9 mouse cellular contexts compared by ENCODE assay signal in genomic region chr2:57111011-57111790, GRCm38 (mm10). TPM values are rescaled to one million over a fixed set of nuclear protein-coding genes. Genes with fewer than 3 reads are reported as not detected.
DNase-seq lines count a peak whose midpoint lies in the region; ATAC-seq and TF ChIP-seq lines count a peak whose summit lies in the region.
"Had no signal": no experiment of that assay in that cellular context is flagged by ENCODE, and none has a peak within 500 bp of the region (broad histone marks: within the 10 kb centered on the region; RNA-seq: fewer than 3 reads in every experiment).

No protein-coding gene starts in this region.

- H3K9ac ChIP-seq in intestine, postnatal 0 days (ENCODE audit: low read depth, low read length), result no peak overlapping the region
- no peak overlapping the region for H3K9ac ChIP-seq in neural tube, embryonic 14.5 days (replicated peaks; ENCODE audit: low read depth, low read length)

- H3K4me3 ChIP-seq in forebrain, embryonic 10.5 days, result peak overlapping the region; percentile 94
- H3K4me3 ChIP-seq in intestine, postnatal 0 days (ENCODE audit: low read depth, low read length), result peak overlapping the region; percentile 12; the same call in 1 of the 2 replicates
- peak overlapping the region; percentile 8 for H3K4me3 ChIP-seq in neural tube, embryonic 14.5 days (ENCODE audit: low read depth, low read length)

- no peak for TF ChIP-seq CTCF in intestine, postnatal 0 days (IDR thresholded peaks at IDR 0.05; ENCODE audit: low read depth)

- H3K4me1 ChIP-seq in forebrain, embryonic 10.5 days, result peaks cover 73% of the 10 kb centered on the region
- peaks cover 7% of the 10 kb centered on the region; the same call in 1 of the 2 replicates for H3K4me1 ChIP-seq in intestine, postnatal 0 days (replicated peaks; ENCODE audit: control insufficient read depth, insufficient read depth, low read length)
- peaks cover 7% of the 10 kb centered on the region; the same call in 1 of the 2 replicates for H3K4me1 ChIP-seq in neural tube, embryonic 14.5 days (ENCODE audit: control insufficient read depth, insufficient read depth, low read length)

- peak; percentile 10 for DNase-seq in kidney, adult 18-20 months
- no peak for DNase-seq in kidney, postnatal 36 days
- peak; percentile 27 for DNase-seq in forebrain, embryonic 10.5 days (ENCODE audit: extremely low spot score, low spot score)
- no peak for DNase-seq in adrenal gland, adult 2 months
- DNase-seq in lung, adult 18-20 months, result no peak
- no peak for DNase-seq in Muller cell, postnatal 12 days (ENCODE audit: inconsistent ontology term)
- DNase-seq: right cerebral cortex, postnatal 4 days had no signal

- H3K9me3 ChIP-seq in forebrain, embryonic 10.5 days, result no peaks in the 10 kb centered on the region
- H3K9me3 ChIP-seq in intestine, postnatal 0 days (ENCODE audit: control insufficient read depth), result no peaks in the 10 kb centered on the region
- H3K9me3 ChIP-seq in neural tube, embryonic 14.5 days (ENCODE audit: control insufficient read depth, low read length), result no peaks in the 10 kb centered on the region

- H3K4me2 ChIP-seq in intestine, postnatal 0 days (replicated peaks; ENCODE audit: low read depth), result 0 out of 2 replicates have a peak overlapping the region, but pooled peaks have one; percentile 9
- H3K4me2 ChIP-seq in neural tube, embryonic 14.5 days (ENCODE audit: low read depth, low read length), result peak overlapping the region; percentile 9; the same call in 1 of the 2 replicates

- no peak overlapping the region for H3K27ac ChIP-seq in forebrain, embryonic 10.5 days
- H3K27ac ChIP-seq in intestine, postnatal 0 days (ENCODE audit: low read depth, low read length), result no peak overlapping the region
- no peak overlapping the region for H3K27ac ChIP-seq in neural tube, embryonic 14.5 days (ENCODE audit: low read depth, low read length)

- ATAC-seq in intestine, postnatal 0 days, result no peak
- ATAC-seq in neural tube, embryonic 14.5 days (ENCODE audit: low read depth), result no peak

- 4% methylated on average over 39 of the region's 39 CpGs for WGBS in forebrain, embryonic 10.5 days
- 41% methylated on average over 39 of the region's 39 CpGs for WGBS in intestine, postnatal 0 days
- 3% methylated on average over 39 of the region's 39 CpGs for WGBS in neural tube, embryonic 14.5 days

- H3K27me3 ChIP-seq in forebrain, embryonic 10.5 days (ENCODE audit: poor library complexity, severe bottlenecking), result peaks cover 81% of the 10 kb centered on the region
- peaks cover 65% of the 10 kb centered on the region for H3K27me3 ChIP-seq in intestine, postnatal 0 days (replicated peaks; ENCODE audit: control insufficient read depth, insufficient read depth, low read length)
- peaks cover 53% of the 10 kb centered on the region for H3K27me3 ChIP-seq in neural tube, embryonic 14.5 days (ENCODE audit: control insufficient read depth, insufficient read depth, low read length)

- peaks cover 4% of the 10 kb centered on the region; the same call in 1 of the 2 replicates for H3K36me3 ChIP-seq in forebrain, embryonic 10.5 days (replicated peaks)
- H3K36me3 ChIP-seq in intestine, postnatal 0 days (ENCODE audit: control insufficient read depth, insufficient read depth), result no peaks in the 10 kb centered on the region
- H3K36me3 ChIP-seq in neural tube, embryonic 14.5 days (ENCODE audit: control insufficient read depth, insufficient read depth, low read length), result no peaks in the 10 kb centered on the region

RNA-seq across cellular contexts. Expression of gene Nr4a2, which starts 12.6 kb away (rescaled TPM):
- 7.4 and 7.8 TPM in 2 replicates for polyA plus RNA-seq in forebrain, embryonic 10.5 days (2016; fragmentation: Nextera tagmentation; extraction: Ambion mirVana)
- 1.3 and 1.7 TPM in 2 replicates for polyA plus RNA-seq in intestine, postnatal 0 days (2015; fragmentation: Nextera tagmentation; extraction: Ambion mirVana)
- 24.7 and 25.6 TPM in 2 replicates for polyA plus RNA-seq in neural tube, embryonic 14.5 days (2014; fragmentation: Nextera tagmentation; extraction: Ambion mirVana)
- total RNA-seq in adrenal gland, adult 2 months (2021), result 10 to 100 TPM; 21.0 to 21.7 TPM
- polyA plus RNA-seq in adrenal gland, adult 2 months (2012; rRNA removed), result 5.5 and 8.7 TPM in 2 replicates

Comparison
In these comparisons a context has a peak if more than half of its experiments do, and no peak if none do; other contexts are left out.
1. DNase-seq: peak in kidney, adult 18-20 months (single experiment) and forebrain, embryonic 10.5 days (single experiment); none in kidney, postnatal 36 days (0 of 2), adrenal gland, adult 2 months (single experiment), lung, adult 18-20 months (0 of 2) and Muller cell, postnatal 12 days (single experiment).
2. H3K4me3 ChIP-seq: peak in every context shown above with its lines; median percentile 94 in forebrain, embryonic 10.5 days; 12 in intestine, postnatal 0 days; 8 in neural tube, embryonic 14.5 days.